Mouse (Mus musculus) heart, adult 2 months (tissue): ENCODE measurements at regions not wholly inside any gene's neighbourhood (a gene's known extent, or its start where the extent isn't known, plus 50 kb on each side); places are given as distances from the start of the nearest gene placed in this dataset.

Experiments used
- DNase-seq, 2 experiments: peaks; one replicate each; pipeline ENCODE4 v3.0.0; 2021
- H3K27ac ChIP-seq: fragments of 200-600 bp; 2 replicates; pipeline ENCODE4 v1.8.1; 2022
- H3K27me3 ChIP-seq: fragments of 200-500 bp; 2 replicates; pipeline ENCODE4 v1.6.1; 2012; ENCODE audit warnings: mild to moderate bottlenecking, low read length, inconsistent platforms, mixed read lengths; ENCODE audit not compliant: control insufficient read depth, insufficient read depth
- H3K36me3 ChIP-seq: fragments of 200-500 bp; 2 replicates; pipeline ENCODE4 v1.6.1; 2012; ENCODE audit warnings: low read length, inconsistent platforms; ENCODE audit not compliant: control insufficient read depth, insufficient read depth
- H3K4me1 ChIP-seq: fragments of 200-500 bp; 2 replicates; pipeline ENCODE4 v1.6.1; 2011; ENCODE audit warnings: low read length; ENCODE audit not compliant: control insufficient read depth, insufficient read depth
- H3K4me3 ChIP-seq: fragments of 200-600 bp; 2 replicates; pipeline ENCODE4 v1.8.1; 2022
- H3K79me2 ChIP-seq: fragments of 200-500 bp; replicated peaks from 2 replicates; pipeline ENCODE4 v1.6.1; 2012; ENCODE audit warnings: mild to moderate bottlenecking, inconsistent platforms, low read length, moderate library complexity, mixed read lengths; ENCODE audit not compliant: control insufficient read depth, insufficient read depth
- H3K9ac ChIP-seq: fragments of 200-500 bp; 2 replicates; pipeline ENCODE4 v1.6.1; 2012; ENCODE audit warnings: low read depth, mild to moderate bottlenecking, control low read depth, inconsistent platforms, low read length, mixed read lengths
- CTCF ChIP-seq: fragments of 200-600 bp; IDR thresholded peaks from 2 replicates; pipeline ENCODE4 v1.8.1; 2022; ENCODE audit warnings: antibody characterized with exemption, mild to moderate bottlenecking, moderate library complexity
- EP300 ChIP-seq: fragments of 200-500 bp; IDR thresholded peaks from 2 replicates; pipeline ENCODE4 v1.6.1; 2011; ENCODE audit warnings: low read depth, low read length, control low read depth; ENCODE audit not compliant: insufficient read depth
- POLR2A ChIP-seq: fragments of 200-500 bp; IDR thresholded peaks from 2 replicates; pipeline ENCODE4 v1.6.1; 2011; ENCODE audit warnings: mild to moderate bottlenecking, low read depth, low read length, control low read depth; ENCODE audit not compliant: insufficient read depth
- WGBS: fragments of 180-500 bp; shearing (Covaris S2); methylation state at CpG from one replicate; pipeline ENCODE4 v1.1.7; 2018; 5-methylcytosine and 5-hydroxymethylcytosine counted together
- intact Hi-C: fragments of 180-260 bp; cut with DNase I; formaldehyde crosslinking; loops from one replicate; pipeline ENCODE4 v1.15.1; 2025

DNA sequence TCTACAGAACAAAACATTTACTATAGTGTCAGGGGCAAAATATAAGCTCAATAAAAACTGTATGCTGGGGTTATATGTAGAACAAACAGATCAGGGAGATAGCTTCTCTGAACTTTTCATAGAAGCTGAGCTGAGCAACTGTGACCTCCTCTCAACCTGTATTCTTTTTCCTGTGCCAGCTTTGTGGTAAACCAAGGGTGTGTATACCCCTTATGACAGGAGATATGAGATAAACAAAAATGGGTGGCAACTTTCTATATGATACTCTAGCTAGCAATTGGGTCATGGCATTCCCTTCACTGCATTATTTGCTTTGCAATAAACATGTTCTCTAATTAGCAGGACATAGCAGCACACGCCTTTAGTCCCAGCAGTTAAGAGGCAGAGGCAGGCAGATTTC is 79.7 kb upstream of the Acsl4 start:
- intact Hi-C loops = no loop called here
- no peaks in the 10 kb centered on the region for H3K4me1 ChIP-seq
- no peak overlapping the region for H3K9ac ChIP-seq
- no peaks in the 10 kb centered on the region for H3K79me2 ChIP-seq
- no peak overlapping the region for H3K27ac ChIP-seq
- H3K27me3 ChIP-seq = no peaks in the 10 kb centered on the region
- no peaks in the 10 kb centered on the region for H3K36me3 ChIP-seq
- DNase-seq = no peak
- no peak overlapping the region for H3K4me3 ChIP-seq
- WGBS = 82% methylated on average over 1 of the region's 1 CpGs
- TF ChIP-seq EP300 = no peak
- TF ChIP-seq POLR2A = no peak
- no peak for TF ChIP-seq CTCF

DNA sequence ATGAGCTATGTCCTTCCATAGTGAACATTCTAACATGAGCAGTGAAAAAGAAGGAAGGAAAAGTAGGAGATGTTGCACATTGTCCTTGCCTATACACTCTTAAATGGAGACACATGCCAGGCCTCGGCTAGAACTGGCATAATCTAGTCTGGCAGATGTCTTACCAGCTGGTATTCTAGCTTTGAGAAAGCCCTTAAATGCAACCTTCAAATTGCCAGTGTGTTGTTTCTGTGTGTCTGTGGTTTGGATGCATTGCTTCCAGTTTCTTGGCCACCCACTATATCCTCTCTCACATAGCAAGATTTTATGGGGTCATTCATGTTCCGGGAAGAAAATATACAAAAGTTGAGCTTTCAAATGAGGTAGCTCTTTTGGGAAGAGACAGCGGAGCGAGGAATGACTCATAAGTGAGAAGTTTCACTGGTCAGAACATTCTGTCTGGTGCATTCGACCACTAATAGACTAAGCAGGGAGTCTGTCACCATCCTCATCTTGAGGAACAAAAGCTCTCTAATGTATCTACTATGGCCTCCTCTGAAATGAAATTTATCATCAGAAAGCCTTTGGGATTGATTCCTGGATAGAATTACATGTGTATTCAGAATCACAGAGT is 91.0 kb upstream of the Acsl4 start:
- H3K36me3 ChIP-seq = no peaks in the 10 kb centered on the region
- no peaks in the 10 kb centered on the region for H3K27me3 ChIP-seq
- H3K4me1 ChIP-seq = no peaks in the 10 kb centered on the region
- no peak for DNase-seq
- no peak overlapping the region for H3K9ac ChIP-seq
- no peak overlapping the region for H3K4me3 ChIP-seq
- 73% methylated on average over 5 of the region's 5 CpGs for WGBS
- intact Hi-C loops = no loop called here
- H3K79me2 ChIP-seq = no peaks in the 10 kb centered on the region
- H3K27ac ChIP-seq = no peak overlapping the region
- TF ChIP-seq CTCF = no peak
- TF ChIP-seq POLR2A = no peak
- no peak for TF ChIP-seq EP300

DNA sequence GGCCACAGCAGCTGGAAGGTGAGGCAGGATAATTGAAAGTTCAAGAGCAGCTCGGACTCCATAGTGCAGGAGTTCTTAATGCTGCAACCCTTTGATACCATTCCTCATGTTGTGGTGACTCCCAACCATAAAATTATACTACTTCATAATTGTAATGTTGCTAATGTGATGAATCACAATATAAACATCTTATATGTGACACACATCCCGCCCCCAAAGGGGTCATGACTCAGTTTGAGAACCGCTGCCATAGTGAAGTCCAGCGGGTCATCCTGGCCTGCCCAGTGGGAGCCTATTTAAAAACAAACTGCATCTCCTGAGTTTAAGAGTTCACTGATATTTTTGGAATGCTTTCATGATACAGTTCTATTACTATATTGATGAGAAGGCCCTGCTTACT is 97.7 kb upstream of the Acsl4 start:
- no peak overlapping the region for H3K27ac ChIP-seq
- no peak overlapping the region for H3K9ac ChIP-seq
- no peak for DNase-seq
- H3K36me3 ChIP-seq = no peaks in the 10 kb centered on the region
- intact Hi-C loops = no loop called here
- no peaks in the 10 kb centered on the region for H3K27me3 ChIP-seq
- no peak for TF ChIP-seq POLR2A
- no peak for TF ChIP-seq CTCF
- TF ChIP-seq EP300 = no peak
- H3K4me3 ChIP-seq = no peak overlapping the region
- no peaks in the 10 kb centered on the region for H3K4me1 ChIP-seq
- 83% methylated on average over 4 of the region's 4 CpGs for WGBS
- no peaks in the 10 kb centered on the region for H3K79me2 ChIP-seq

DNA sequence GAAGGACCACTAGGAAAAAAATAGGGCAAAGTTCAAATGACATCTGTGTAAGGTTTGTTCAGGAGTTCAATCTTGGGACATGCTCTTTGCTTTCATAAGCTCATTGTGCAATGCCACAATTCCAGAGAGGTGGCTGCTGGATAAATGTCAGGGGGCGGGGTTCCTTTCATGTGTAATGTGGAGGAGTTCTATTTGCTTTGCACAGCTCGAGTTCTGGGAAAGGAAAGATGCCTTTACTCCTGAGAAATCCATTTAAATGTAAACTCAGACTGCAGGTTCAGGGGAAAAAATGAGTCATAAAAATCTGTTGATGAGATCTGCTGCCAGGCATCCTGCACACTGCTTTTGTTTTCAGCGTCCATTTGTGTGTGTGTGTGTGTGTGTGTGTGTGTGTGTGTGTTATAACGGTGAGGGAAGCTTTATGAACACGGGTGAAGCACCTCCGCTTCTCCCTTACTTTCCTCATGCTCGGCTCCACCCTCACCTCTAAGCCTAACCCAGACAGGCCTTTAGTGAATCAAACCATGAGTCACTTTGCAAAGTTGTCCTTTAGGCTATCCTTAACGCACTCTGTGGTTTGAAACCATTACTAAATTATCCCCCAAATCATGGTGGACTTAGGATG is 99.9 kb upstream of the Acsl4 start:
- intact Hi-C loops = no loop called here
- H3K27ac ChIP-seq = no peak overlapping the region
- TF ChIP-seq CTCF = no peak
- no peak for TF ChIP-seq POLR2A
- TF ChIP-seq EP300 = no peak
- 57% methylated on average over 8 of the region's 8 CpGs for WGBS
- H3K27me3 ChIP-seq = no peaks in the 10 kb centered on the region
- H3K9ac ChIP-seq = no peak overlapping the region
- no peaks in the 10 kb centered on the region for H3K36me3 ChIP-seq
- no peak overlapping the region for H3K4me3 ChIP-seq
- H3K4me1 ChIP-seq = no peaks in the 10 kb centered on the region
- no peaks in the 10 kb centered on the region for H3K79me2 ChIP-seq
- peak in 1 of 2 experiments; percentile 7 for DNase-seq

DNA sequence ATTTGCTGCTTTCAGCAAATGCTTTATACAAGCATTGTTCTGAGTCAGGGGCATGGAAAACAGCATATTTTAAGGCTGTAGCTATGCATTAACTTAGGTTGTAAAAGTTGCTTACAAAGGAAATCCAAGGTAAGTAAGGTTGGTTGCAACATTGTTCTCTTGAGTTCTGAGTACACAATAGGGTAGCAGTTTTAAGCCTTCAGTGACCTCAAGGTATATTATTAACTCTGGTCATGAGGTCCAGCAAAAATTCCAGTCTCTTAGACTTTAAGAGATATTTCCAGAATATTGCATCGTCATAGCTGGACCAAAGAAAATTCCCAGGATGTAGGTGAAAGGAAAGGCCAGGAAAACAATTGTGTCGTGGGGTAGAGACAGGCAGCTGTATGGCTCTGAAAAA is 110.8 kb upstream of the Acsl4 start:
- Histone ChIP-seq H3K4me3 (no peak overlapping the region), H3K27ac (no peak overlapping the region), H3K9ac (no peak overlapping the region), H3K4me1 (no peaks in the 10 kb centered on the region), H3K36me3 (no peaks in the 10 kb centered on the region), H3K27me3 (no peaks in the 10 kb centered on the region), H3K79me2 (no peaks in the 10 kb centered on the region)
- 45% methylated on average over 2 of the region's 2 CpGs for WGBS
- no peak for TF ChIP-seq CTCF
- TF ChIP-seq POLR2A = no peak
- no peak for TF ChIP-seq EP300
- no peak for DNase-seq
- intact Hi-C loops = no loop called here

DNA sequence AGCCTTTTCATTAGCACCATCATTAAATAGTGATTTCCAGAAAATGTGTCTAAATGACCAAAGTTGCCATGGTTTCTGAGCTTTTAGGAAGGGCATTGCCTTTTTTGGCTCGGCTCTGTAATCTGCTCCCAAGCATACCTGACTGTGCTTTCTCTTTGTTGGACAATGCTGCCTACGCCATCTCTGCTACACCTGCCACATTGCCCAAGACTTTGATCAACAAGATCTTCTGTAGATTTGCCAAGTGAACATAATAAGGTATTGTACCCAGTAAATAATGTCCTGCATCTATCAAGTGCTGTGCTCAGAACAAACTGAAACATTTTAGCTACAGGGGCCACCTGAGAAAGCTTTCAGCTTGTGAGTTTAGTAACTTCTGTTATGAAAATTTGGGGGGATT is 114.6 kb upstream of the Acsl4 start:
- TF ChIP-seq POLR2A (no peak), CTCF (no peak), EP300 (no peak)
- Histone ChIP-seq H3K9ac (no peak overlapping the region), H3K4me1 (no peaks in the 10 kb centered on the region), H3K79me2 (no peaks in the 10 kb centered on the region), H3K36me3 (no peaks in the 10 kb centered on the region), H3K27ac (no peak overlapping the region), H3K27me3 (no peaks in the 10 kb centered on the region), H3K4me3 (no peak overlapping the region)
- intact Hi-C loops = no loop called here
- 80% methylated on average over 2 of the region's 2 CpGs for WGBS
- no peak for DNase-seq
